Mouse (Mus musculus) heart, adult 2 months (tissue): ENCODE results near the gene Wdr47. TPM values are rescaled to one million over a fixed set of nuclear protein-coding genes. Genes with fewer than 3 reads are reported as not detected.

Experiments used
- DNase-seq, 2 experiments: peaks; one replicate each; pipeline ENCODE4 v3.0.0; 2021
- H3K27ac ChIP-seq: fragments of 200-600 bp; 2 replicates; pipeline ENCODE4 v1.8.1; 2022
- H3K27me3 ChIP-seq: fragments of 200-500 bp; 2 replicates; pipeline ENCODE4 v1.6.1; 2012; ENCODE audit warnings: mild to moderate bottlenecking, low read length, inconsistent platforms, mixed read lengths; ENCODE audit not compliant: control insufficient read depth, insufficient read depth
- H3K36me3 ChIP-seq: fragments of 200-500 bp; 2 replicates; pipeline ENCODE4 v1.6.1; 2012; ENCODE audit warnings: low read length, inconsistent platforms; ENCODE audit not compliant: control insufficient read depth, insufficient read depth
- H3K4me1 ChIP-seq: fragments of 200-500 bp; 2 replicates; pipeline ENCODE4 v1.6.1; 2011; ENCODE audit warnings: low read length; ENCODE audit not compliant: control insufficient read depth, insufficient read depth
- H3K4me3 ChIP-seq: fragments of 200-600 bp; 2 replicates; pipeline ENCODE4 v1.8.1; 2022
- H3K79me2 ChIP-seq: fragments of 200-500 bp; replicated peaks from 2 replicates; pipeline ENCODE4 v1.6.1; 2012; ENCODE audit warnings: mild to moderate bottlenecking, inconsistent platforms, low read length, moderate library complexity, mixed read lengths; ENCODE audit not compliant: control insufficient read depth, insufficient read depth
- H3K9ac ChIP-seq: fragments of 200-500 bp; 2 replicates; pipeline ENCODE4 v1.6.1; 2012; ENCODE audit warnings: low read depth, mild to moderate bottlenecking, control low read depth, inconsistent platforms, low read length, mixed read lengths
- CTCF ChIP-seq: fragments of 200-600 bp; IDR thresholded peaks from 2 replicates; pipeline ENCODE4 v1.8.1; 2022; ENCODE audit warnings: antibody characterized with exemption, mild to moderate bottlenecking, moderate library complexity
- EP300 ChIP-seq: fragments of 200-500 bp; IDR thresholded peaks from 2 replicates; pipeline ENCODE4 v1.6.1; 2011; ENCODE audit warnings: low read depth, low read length, control low read depth; ENCODE audit not compliant: insufficient read depth
- POLR2A ChIP-seq: fragments of 200-500 bp; IDR thresholded peaks from 2 replicates; pipeline ENCODE4 v1.6.1; 2011; ENCODE audit warnings: mild to moderate bottlenecking, low read depth, low read length, control low read depth; ENCODE audit not compliant: insufficient read depth
- WGBS: fragments of 180-500 bp; shearing (Covaris S2); methylation state at CpG from one replicate; pipeline ENCODE4 v1.1.7; 2018; 5-methylcytosine and 5-hydroxymethylcytosine counted together
- intact Hi-C: fragments of 180-260 bp; cut with DNase I; formaldehyde crosslinking; loops from one replicate; pipeline ENCODE4 v1.15.1; 2025
- microRNA-seq, 2 experiments: library from miRNA; unstranded; fragments of <30 nt; microRNA quantifications; one replicate each; pipeline ENCODE4 v1.2.0; 2021
- polyA plus RNA-seq: library from polyadenylated mRNA; depleted of rRNA; stranded (reverse); fragments of >200 nt; gene quantifications from 2 replicates; pipeline ENCODE4 v1.2.3, GENCODE M21; 2012; rRNA removed
- total RNA-seq, 2 experiments: library from RNA; stranded (reverse); gene quantifications; 2 replicates each; pipeline ENCODE4 v1.2.3; 2021

The Wdr47 gene
- total and polyA plus RNA-seq, 3 experiments, result 3.7 to 9.2 (median 8.2) TPM

- Histone ChIP-seq H3K9ac (no peak overlapping the region), H3K4me3 (no peak overlapping the region), H3K79me2 (no peaks in the 10 kb centered on the region), H3K36me3 (no peaks in the 10 kb centered on the region), H3K4me1 (no peaks in the 10 kb centered on the region), H3K27me3 (no peaks in the 10 kb centered on the region), H3K27ac (no peak overlapping the region)
- TF ChIP-seq EP300, result no peak
- no peak for TF ChIP-seq CTCF
- TF ChIP-seq POLR2A, result no peak
- 98% methylated on average over 7 of the region's 7 CpGs for WGBS
- intact Hi-C loops, result no loop called here
- DNase-seq, result no peak
These were observed 94.6 kb downstream of the Wdr47 start for GRCm38 (mm10) chr3:108685701-108686100.

GRCm38 (mm10) chr3:108689015-108689441 is 97.9 kb downstream of the Wdr47 start:
- 88% methylated on average over 6 of the region's 6 CpGs for WGBS
- H3K36me3 ChIP-seq, result no peaks in the 10 kb centered on the region
- intact Hi-C loops, result no loop called here
- no peak overlapping the region for H3K9ac ChIP-seq
- DNase-seq, result no peak
- no peaks in the 10 kb centered on the region for H3K79me2 ChIP-seq
- TF ChIP-seq POLR2A (no peak), CTCF (no peak), EP300 (no peak)
- no peaks in the 10 kb centered on the region for H3K4me1 ChIP-seq
- no peak overlapping the region for H3K4me3 ChIP-seq
- no peaks in the 10 kb centered on the region for H3K27me3 ChIP-seq
- no peak overlapping the region for H3K27ac ChIP-seq

GRCm38 (mm10) chr3:108689446-108689845 is 98.4 kb downstream of the Wdr47 start:
- Histone ChIP-seq H3K4me1 (no peaks in the 10 kb centered on the region), H3K79me2 (no peaks in the 10 kb centered on the region), H3K27ac (no peak overlapping the region), H3K9ac (no peak overlapping the region), H3K27me3 (no peaks in the 10 kb centered on the region), H3K36me3 (no peaks in the 10 kb centered on the region), H3K4me3 (no peak overlapping the region)
- no peak for DNase-seq
- TF ChIP-seq EP300 (no peak), POLR2A (no peak), CTCF (no peak)
- intact Hi-C loops, result no loop called here
- 87% methylated on average over 8 of the region's 8 CpGs for WGBS

- TF ChIP-seq CTCF, result no peak
- no peak for TF ChIP-seq EP300
- no peak overlapping the region for H3K27ac ChIP-seq
- no peaks in the 10 kb centered on the region for H3K4me1 ChIP-seq
- H3K27me3 ChIP-seq, result no peaks in the 10 kb centered on the region
- no peaks in the 10 kb centered on the region for H3K36me3 ChIP-seq
- H3K79me2 ChIP-seq, result no peaks in the 10 kb centered on the region
- no peak overlapping the region for H3K4me3 ChIP-seq
- intact Hi-C loops, result no loop called here
- DNase-seq, result no peak
- 73% methylated on average over 4 of the region's 4 CpGs for WGBS
- no peak overlapping the region for H3K9ac ChIP-seq
These were observed 98.9 kb downstream of the Wdr47 start for GRCm38 (mm10) chr3:108689979-108690378.

GRCm38 (mm10) chr3:108694321-108694720 is 103.2 kb downstream of the Wdr47 start:
- H3K4me1 ChIP-seq, result no peaks in the 10 kb centered on the region
- no peak overlapping the region for H3K9ac ChIP-seq
- DNase-seq, result no peak
- TF ChIP-seq EP300 (no peak), POLR2A (no peak), CTCF (no peak)
- H3K4me3 ChIP-seq, result no peak overlapping the region
- no peaks in the 10 kb centered on the region for H3K27me3 ChIP-seq
- no peaks in the 10 kb centered on the region for H3K36me3 ChIP-seq
- intact Hi-C loops, result no loop called here
- H3K79me2 ChIP-seq, result no peaks in the 10 kb centered on the region
- 86% methylated on average over 9 of the region's 9 CpGs for WGBS
- H3K27ac ChIP-seq, result no peak overlapping the region

Small RNA genes within 50 kb of the gene (microRNA-seq; reads per million reads assigned to microRNA genes)
- 0 reads per million in 2 experiments for gene Gm22860

Other genes with a start within 250 kb of the Wdr47 start
- gene Mybphl, start 226.4 kb upstream of the Wdr47 start, total RNA-seq, result 10 to 100 TPM; 35.8 to 51.2 TPM
- 268 and 304 TPM in 2 replicates for gene Mybphl, start 226.4 kb upstream of the Wdr47 start, polyA plus RNA-seq
- gene Psrc1, start 207.4 kb upstream of the Wdr47 start, total RNA-seq, result under 1 TPM; 0.16 to 0.34 TPM
- gene Psrc1, start 207.4 kb upstream of the Wdr47 start, polyA plus RNA-seq, result 0.59 and 0.64 TPM in 2 replicates
- gene Celsr2, start 175.7 kb upstream of the Wdr47 start, total RNA-seq, result 1 to 10 TPM; 6.4 to 7.2 TPM
- gene Celsr2, start 175.7 kb upstream of the Wdr47 start, polyA plus RNA-seq, result 5.2 and 5.4 TPM in 2 replicates
- 10 to 100 TPM; 69.4 to 83.4 TPM for gene Sars, start 146.1 kb upstream of the Wdr47 start, total RNA-seq
- 24.1 and 34.4 TPM in 2 replicates for gene Sars, start 146.1 kb upstream of the Wdr47 start, polyA plus RNA-seq
- not detected for gene 1700013F07Rik, start 57.1 kb upstream of the Wdr47 start, total RNA-seq
- 0.86 TPM in 1 of 2 replicates, not detected in the other for gene 1700013F07Rik, start 57.1 kb upstream of the Wdr47 start, polyA plus RNA-seq
- gene 5330417C22Rik, start 54.7 kb upstream of the Wdr47 start, total RNA-seq, result under 1 TPM in 1 of 2 experiments, not detected in 1; 0.07 TPM
- 0.59 and 1.8 TPM in 2 replicates for gene 5330417C22Rik, start 54.7 kb upstream of the Wdr47 start, polyA plus RNA-seq
- gene Tmem167b, start 28.8 kb upstream of the Wdr47 start, total RNA-seq, result 10 to 100 TPM; 25.5 to 28.4 TPM
- gene Tmem167b, start 28.8 kb upstream of the Wdr47 start, polyA plus RNA-seq, result 6.3 and 8.3 TPM in 2 replicates
- 10 to 100 TPM; 11.1 to 14.4 TPM for gene Taf13, start 19.6 kb upstream of the Wdr47 start, total RNA-seq
- gene Taf13, start 19.6 kb upstream of the Wdr47 start, polyA plus RNA-seq, result 4.5 and 7.5 TPM in 2 replicates
- 10 to 100 TPM; 42.7 to 52.0 TPM for gene Clcc1, start 62.6 kb downstream of the Wdr47 start, total RNA-seq
- gene Clcc1, start 62.6 kb downstream of the Wdr47 start, polyA plus RNA-seq, result 34.0 and 45.2 TPM in 2 replicates
- gene Gpsm2, start 131.0 kb downstream of the Wdr47 start, total RNA-seq, result under 1 TPM; 0.57 to 0.94 TPM
- 0.82 and 0.91 TPM in 2 replicates for gene Gpsm2, start 131.0 kb downstream of the Wdr47 start, polyA plus RNA-seq
- gene Aknad1, start 148.4 kb downstream of the Wdr47 start, total RNA-seq, result under 1 TPM in 1 of 2 experiments, not detected in 1; 0.05 TPM
- gene Aknad1, start 148.4 kb downstream of the Wdr47 start, polyA plus RNA-seq, result 0.04 and 0.06 TPM in 2 replicates
- 10 to 100 TPM; 25.7 to 27.3 TPM for gene Stxbp3, start 249.2 kb downstream of the Wdr47 start, total RNA-seq
- 7.0 and 11.8 TPM in 2 replicates for gene Stxbp3, start 249.2 kb downstream of the Wdr47 start, polyA plus RNA-seq